Mouse (Mus musculus) heart, embryonic 12.5 days (tissue): ENCODE measurements at regions not wholly inside any gene's neighbourhood (a gene's known extent, or its start where the extent isn't known, plus 50 kb on each side); places are given as distances from the start of the nearest gene placed in this dataset.

ENCODE experiments used
- ATAC-seq: fragments of 200-750 bp; cut with Nextera tagmentation; 2 replicates; pipeline ENCODE4 v1.8.0; 2017; ENCODE audit warnings: moderate TSS enrichment, moderate library complexity; ENCODE audit not compliant: insufficient number of reproducible peaks, low FRiP score
- H3K27ac ChIP-seq: fragments of 300-500 bp; sonication (generic); 2 replicates; pipeline ENCODE4 v1.5.1; 2016; ENCODE audit warnings: mild to moderate bottlenecking, moderate library complexity; ENCODE audit not compliant: poor library complexity, severe bottlenecking
- H3K27me3 ChIP-seq: fragments of 300-500 bp; sonication (generic); replicated peaks from 2 replicates; pipeline ENCODE4 v1.6.1; 2016; ENCODE audit warnings: mild to moderate bottlenecking, moderate library complexity
- H3K36me3 ChIP-seq: fragments of 300-500 bp; sonication (generic); 2 replicates; pipeline ENCODE4 v1.6.1; 2016; ENCODE audit warnings: mild to moderate bottlenecking, moderate library complexity
- H3K4me1 ChIP-seq: fragments of 300-500 bp; sonication (generic); replicated peaks from 2 replicates; pipeline ENCODE4 v1.6.1; 2016; ENCODE audit warnings: mild to moderate bottlenecking
- H3K4me2 ChIP-seq: fragments of 300-500 bp; sonication (generic); 2 replicates; pipeline ENCODE4 v1.6.1; 2016; ENCODE audit warnings: mild to moderate bottlenecking, moderate library complexity
- H3K4me3 ChIP-seq: fragments of 300-500 bp; sonication (generic); 2 replicates; pipeline ENCODE4 v1.5.1; 2016; ENCODE audit warnings: mild to moderate bottlenecking
- H3K9ac ChIP-seq: fragments of 300-500 bp; sonication (generic); 2 replicates; pipeline ENCODE4 v1.6.1; 2016; ENCODE audit warnings: mild to moderate bottlenecking, moderate library complexity
- H3K9me3 ChIP-seq: fragments of 300-500 bp; sonication (generic); replicated peaks from 2 replicates; pipeline ENCODE4 v1.6.1; 2016; ENCODE audit warnings: mild to moderate bottlenecking, moderate library complexity
- WGBS: fragments of 180-500 bp; shearing (Covaris S2); methylation state at CpG from one replicate; pipeline ENCODE4 v1.1.7; 2016; 5-methylcytosine and 5-hydroxymethylcytosine counted together

- no peak for ATAC-seq
- Histone ChIP-seq H3K27me3 (no peaks in the 10 kb centered on the region), H3K27ac (no peak overlapping the region), H3K9ac (no peak overlapping the region), H3K36me3 (no peaks in the 10 kb centered on the region), H3K4me2 (no peak overlapping the region), H3K4me1 (0 out of 2 replicates have a peak, but pooled peaks cover 4% of the 10 kb centered on the region), H3K9me3 (no peaks in the 10 kb centered on the region), H3K4me3 (no peak overlapping the region)
- WGBS: 85% methylated on average over 1 of the region's 1 CpGs
Measured at GRCm38 (mm10) chr10:38269136-38269535, 552.4 kb downstream of the Rfpl4b start.

GRCm38 (mm10) chr10:38265564-38265963, 556.0 kb downstream of the Rfpl4b start:
- Histone ChIP-seq H3K27me3 (no peaks in the 10 kb centered on the region), H3K9me3 (no peaks in the 10 kb centered on the region), H3K4me3 (no peak overlapping the region), H3K4me1 (0 out of 2 replicates have a peak, but pooled peaks cover 4% of the 10 kb centered on the region), H3K9ac (no peak overlapping the region), H3K27ac (no peak overlapping the region), H3K4me2 (no peak overlapping the region), H3K36me3 (no peaks in the 10 kb centered on the region)
- 44% methylated on average over 3 of the region's 3 CpGs for WGBS
- no peak for ATAC-seq

DNA sequence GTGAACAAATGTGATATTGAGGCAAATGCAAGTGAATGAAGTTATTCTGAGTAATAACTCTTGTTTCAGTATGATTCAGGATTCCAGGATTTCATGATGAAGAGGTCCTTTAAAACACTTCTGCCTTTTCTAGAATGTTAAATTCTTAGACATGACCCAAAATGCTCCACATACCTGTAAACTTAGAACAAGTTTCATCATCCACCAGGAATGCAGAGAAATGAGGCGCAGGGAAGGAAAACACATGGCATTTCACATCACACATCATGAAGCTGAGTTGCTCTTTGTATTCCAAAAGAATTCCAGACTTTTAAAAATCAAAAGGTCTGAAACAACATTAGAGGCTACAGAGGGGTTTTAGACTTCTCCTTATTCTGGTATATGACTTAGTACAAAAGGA, 574.8 kb downstream of the Rfpl4b start:
- Histone ChIP-seq H3K9ac (no peak overlapping the region), H3K9me3 (0 out of 2 replicates have a peak, but pooled peaks cover 6% of the 10 kb centered on the region), H3K4me3 (no peak overlapping the region), H3K27ac (no peak overlapping the region), H3K36me3 (no peaks in the 10 kb centered on the region), H3K4me1 (no peaks in the 10 kb centered on the region), H3K27me3 (no peaks in the 10 kb centered on the region), H3K4me2 (no peak overlapping the region)
- whole genome bisulfite sequencing: 55% methylated on average over 1 of the region's 1 CpGs
- no peak for ATAC-seq
